Mouse (Mus musculus) stomach, postnatal 0 days (tissue): ENCODE results near the gene Otx1.

Experiments
- CTCF ChIP-seq: IDR thresholded peaks from 2 replicates; pipeline ENCODE4 v1.5.1; 2016; ENCODE audit warnings: antibody characterized with exemption, low read depth, mild to moderate bottlenecking, moderate library complexity
- EP300 ChIP-seq: optimal IDR thresholded peaks from 2 replicates; pipeline ENCODE3; 2016; ENCODE audit warnings: antibody characterized with exemption

DNA sequence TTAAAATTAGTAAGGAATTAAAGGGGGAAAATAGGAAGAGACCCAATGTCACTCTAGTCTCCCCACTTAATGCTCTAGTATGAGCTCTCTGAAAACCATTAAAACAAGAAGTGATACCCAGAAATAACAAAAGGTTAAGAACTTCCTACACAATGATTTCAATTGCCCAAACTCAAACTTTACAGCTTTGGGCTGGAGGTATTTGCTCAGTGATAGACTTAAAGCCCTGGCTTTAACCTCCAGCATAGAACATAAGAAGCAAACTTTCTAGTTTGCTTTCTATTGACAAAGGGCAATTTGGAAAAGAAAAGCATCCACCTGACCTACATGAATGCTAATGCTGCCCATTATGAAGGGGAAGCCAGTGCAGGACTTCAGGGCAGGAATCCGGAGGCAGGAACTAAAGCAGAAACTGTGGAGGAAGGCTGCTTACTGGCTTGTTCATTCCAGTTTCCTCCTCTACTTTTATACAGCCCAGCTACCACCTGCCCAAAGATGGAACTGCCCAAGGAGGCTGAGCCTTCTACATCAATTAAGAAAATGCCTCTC lies 14.2 kb downstream of the Otx1 start:
- TF ChIP-seq CTCF: no peak
- TF ChIP-seq EP300: no peak
